Mouse (Mus musculus) T-helper 2 cell (primary cell): ENCODE results near the gene Adamts4.

ENCODE experiments used
- in situ Hi-C: fragments of 300-600 bp; cut with MboI, MseI; formaldehyde crosslinking; loops from one replicate; pipeline ENCODE4 v1.15.1; 2025; ENCODE audit warnings: high pct_unique_total_duplicates

The Adamts4 gene

GRCm38 (mm10) chr1:171249913-171250600 is at the start of gene Adamts4:
TSS of gene Adamts4 (plus strand) at chr1:171250421.
- in situ Hi-C loops = loop anchor here (5.0 kb wide), 1 partner anchor 133 kb away; no protein-coding TSS in a partner anchor

DNA sequence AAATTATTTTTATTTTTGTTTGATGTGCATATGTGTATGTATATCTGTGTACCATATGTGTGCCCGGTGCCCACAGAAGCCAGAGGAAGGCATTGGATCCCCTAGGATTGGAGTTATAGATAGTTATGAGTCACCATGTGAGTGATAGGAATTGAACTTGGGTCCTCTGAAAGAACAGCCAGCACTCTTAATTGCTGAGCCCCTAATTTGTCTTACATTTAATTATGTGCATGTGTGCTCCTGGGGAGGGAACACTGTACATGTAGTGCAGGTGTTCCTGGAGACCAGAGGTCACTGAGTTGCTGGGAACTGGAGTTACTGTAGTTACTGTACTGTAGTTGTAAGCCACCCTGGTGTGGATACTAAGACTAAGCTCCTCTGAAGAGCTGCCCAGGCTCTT is 49.5 kb upstream of the Adamts4 start:
- in situ Hi-C loops = no loop called here

DNA sequence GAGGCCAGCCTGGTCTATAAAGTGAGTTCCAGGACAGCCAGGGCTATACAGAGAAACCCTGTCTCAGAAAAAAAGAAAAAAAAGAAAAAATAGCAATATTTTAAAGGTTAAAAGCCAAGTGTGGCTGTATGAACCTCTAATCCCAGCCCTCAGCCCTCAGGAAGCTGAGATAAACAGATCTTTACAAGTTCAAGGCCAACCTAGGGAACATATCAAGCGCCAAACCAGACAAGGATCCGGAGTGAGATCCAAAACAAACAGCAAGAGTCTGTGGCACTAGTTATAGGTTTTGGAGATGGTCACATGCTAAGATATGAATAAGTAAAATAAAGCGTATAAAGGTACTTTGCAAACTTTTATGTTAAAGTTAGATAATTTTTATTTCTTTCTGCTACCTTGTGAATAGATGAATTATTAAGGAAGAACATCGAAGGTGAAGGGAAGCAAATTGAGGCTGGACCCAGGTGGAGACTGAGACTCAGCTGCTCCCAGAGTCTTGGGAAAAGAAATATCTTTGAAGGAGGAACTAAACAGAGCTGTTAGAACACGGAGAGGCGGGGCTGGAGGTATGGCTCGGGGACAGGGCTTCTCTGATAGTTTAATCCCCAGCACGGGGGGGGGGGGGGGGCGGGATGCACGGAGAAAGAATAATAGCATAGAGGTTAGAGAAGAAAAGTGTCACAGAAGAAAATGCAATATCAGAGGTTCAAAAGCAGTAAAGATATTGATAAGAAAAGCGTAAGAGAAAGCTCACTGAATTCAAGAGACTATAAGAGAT is 46.6 kb upstream of the Adamts4 start:
- in situ Hi-C loops = no loop called here

DNA sequence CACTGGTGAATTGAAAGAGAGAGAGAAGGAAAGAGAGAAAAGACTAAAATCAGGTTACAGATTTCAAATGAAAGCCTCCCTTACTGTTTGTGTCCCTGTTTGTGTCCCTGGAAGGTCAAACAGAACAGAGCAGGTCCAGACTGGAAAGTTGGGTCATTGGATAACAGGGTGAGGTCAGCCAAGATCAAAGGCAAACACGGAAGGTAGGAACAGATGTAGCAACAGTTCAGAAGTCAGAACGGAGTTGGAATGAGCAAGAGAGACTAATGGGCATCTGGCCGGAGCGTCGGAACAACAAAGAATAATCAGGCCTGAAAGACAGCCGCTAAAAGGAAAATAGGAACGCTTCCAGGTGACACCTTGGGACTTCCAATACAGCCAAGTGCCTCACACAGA is 46.0 kb upstream of the Adamts4 start:
- in situ Hi-C loops = no loop called here

DNA sequence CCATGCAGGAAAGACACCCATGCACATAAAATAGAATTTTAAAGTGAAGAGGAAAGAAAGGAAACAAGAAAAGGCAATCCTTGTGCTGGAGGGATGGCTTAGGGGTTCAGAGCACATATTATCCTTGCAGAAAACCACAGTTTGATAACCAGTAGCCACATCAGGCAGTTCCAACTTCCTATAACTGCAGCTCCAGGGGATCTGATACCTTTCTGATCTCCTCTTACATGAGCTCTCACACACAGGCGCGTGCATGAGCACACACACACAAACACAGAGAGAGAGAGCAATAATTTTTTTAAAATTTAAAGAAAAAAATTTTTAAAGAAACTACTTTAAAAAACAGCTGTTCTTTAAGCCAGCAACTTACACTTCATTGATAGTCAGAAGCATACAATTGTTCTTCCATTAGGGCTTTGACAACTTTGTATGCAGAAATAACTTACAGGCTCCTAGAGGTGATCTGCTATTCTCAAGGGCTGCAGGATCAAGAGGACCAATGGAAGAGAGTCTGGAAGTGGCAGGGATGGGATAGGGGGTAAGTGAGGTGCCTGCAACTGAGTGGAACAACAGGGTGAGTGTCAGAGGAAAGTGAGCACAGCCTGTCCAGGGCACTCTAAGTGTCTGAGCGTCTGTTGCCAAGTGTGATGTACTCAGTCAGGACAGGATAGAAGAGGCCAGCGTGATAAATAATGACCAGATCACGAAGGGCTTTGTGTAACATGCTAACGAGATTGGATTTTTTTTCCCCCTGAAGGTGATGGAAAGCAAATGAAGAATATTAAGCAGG is 44.3 kb upstream of the Adamts4 start:
- in situ Hi-C loops = no loop called here

DNA sequence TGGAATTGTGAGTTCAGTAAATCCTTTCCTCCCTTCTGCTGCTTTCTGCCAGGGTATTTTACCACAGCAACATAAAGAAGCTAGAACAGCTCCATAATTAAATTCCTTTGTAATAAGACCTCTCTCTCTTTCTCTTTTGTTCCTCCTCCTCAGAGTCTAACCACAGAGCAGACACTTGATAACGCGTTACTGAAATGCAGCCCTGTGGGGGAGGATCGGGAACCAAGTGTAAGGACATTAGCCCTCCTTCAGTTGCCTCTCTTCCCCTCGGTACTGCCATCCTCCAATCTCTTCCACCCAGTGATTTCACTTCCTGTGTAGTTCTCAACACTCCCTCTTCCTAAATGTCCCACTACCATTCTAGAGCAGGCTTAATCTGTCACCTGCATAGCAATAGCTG is 40.8 kb upstream of the Adamts4 start:
- in situ Hi-C loops = no loop called here

- in situ Hi-C loops = no loop called here
Measured at GRCm38 (mm10) chr1:171212854-171213253, 37.4 kb upstream of the Adamts4 start.

- in situ Hi-C loops = no loop called here
Measured at GRCm38 (mm10) chr1:171213801-171214496, 36.3 kb upstream of the Adamts4 start, which contains the start of gene Nr1i3. TSS of gene Nr1i3 (plus strand) at chr1:171213970.

GRCm38 (mm10) chr1:171216241-171216955 is 33.8 kb upstream of the Adamts4 start:
- in situ Hi-C loops = loop anchor here (5.0 kb wide), 1 partner anchor 79 kb away; no protein-coding TSS in a partner anchor

DNA sequence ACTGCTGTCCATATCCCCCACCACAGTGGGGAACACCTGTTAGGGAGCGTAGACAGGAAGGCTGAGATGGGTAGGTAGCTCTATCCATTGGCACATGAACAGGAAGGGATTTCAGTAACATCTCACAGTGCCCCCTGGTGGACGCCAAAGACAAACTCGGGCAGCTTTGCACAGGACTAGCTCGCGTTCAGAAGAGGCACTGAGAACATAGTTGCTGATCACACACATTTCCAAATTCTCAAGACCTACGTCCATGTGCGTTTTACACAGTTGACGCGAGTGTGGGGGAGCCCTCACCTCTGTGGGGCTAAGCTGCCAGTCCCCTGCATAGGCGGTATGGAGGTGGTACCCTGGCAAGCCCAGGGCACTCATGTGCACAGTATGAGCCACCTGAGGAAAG is 29.4 kb upstream of the Adamts4 start:
- in situ Hi-C loops = loop anchor here (5.0 kb wide), 1 partner anchor 104 kb away; no protein-coding TSS in a partner anchor

GRCm38 (mm10) chr1:171221281-171222193 is 28.7 kb upstream of the Adamts4 start:
- in situ Hi-C loops = loop anchor here (5.0 kb wide), 1 partner anchor 104 kb away; no protein-coding TSS in a partner anchor

- in situ Hi-C loops = loop anchor here (5.0 kb wide), 1 partner anchor 105 kb away; no protein-coding TSS in a partner anchor
Measured at GRCm38 (mm10) chr1:171222238-171223155, 27.7 kb upstream of the Adamts4 start, which contains the start of gene Tomm40l. TSS of gene Tomm40l (minus strand) at chr1:171222514.

- in situ Hi-C loops = loop anchor here (5.0 kb wide), 1 partner anchor 106 kb away; no protein-coding TSS in a partner anchor
Measured at GRCm38 (mm10) chr1:171223168-171223567, 27.1 kb upstream of the Adamts4 start.

DNA sequence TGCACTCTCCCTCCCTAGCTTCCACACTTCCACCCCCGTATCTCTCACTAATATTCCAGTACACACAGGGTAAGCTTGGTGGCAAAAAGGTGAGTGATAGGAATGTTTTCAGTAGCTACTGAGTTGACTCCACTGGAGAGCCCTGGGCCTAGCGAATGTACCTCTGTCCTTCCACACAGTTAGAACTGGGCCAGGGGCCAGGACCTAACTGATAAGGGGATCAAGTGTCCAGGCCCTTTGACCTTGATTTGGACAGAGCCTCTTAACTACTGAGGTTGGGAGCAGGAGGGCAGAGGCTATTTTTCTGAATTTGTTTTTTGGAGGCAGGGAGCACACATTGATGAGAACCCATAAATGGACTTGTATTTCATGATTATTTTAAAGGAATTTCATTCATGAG is 26.4 kb upstream of the Adamts4 start:
- in situ Hi-C loops = loop anchor here (5.0 kb wide), 1 partner anchor 106 kb away; no protein-coding TSS in a partner anchor

GRCm38 (mm10) chr1:171224857-171225256 is 25.4 kb upstream of the Adamts4 start, which contains the start of gene Apoa2:
TSS of gene Apoa2 (plus strand) at chr1:171225054.
- in situ Hi-C loops = loop anchor here (5.0 kb wide), 1 partner anchor 108 kb away; no protein-coding TSS in a partner anchor

GRCm38 (mm10) chr1:171226780-171227179 is 23.4 kb upstream of the Adamts4 start:
- in situ Hi-C loops = no loop called here

GRCm38 (mm10) chr1:171227879-171228278 is 22.3 kb upstream of the Adamts4 start:
- in situ Hi-C loops = no loop called here

GRCm38 (mm10) chr1:171229750-171230149 is 20.5 kb upstream of the Adamts4 start:
- in situ Hi-C loops = no loop called here
